Mouse (Mus musculus) spleen, adult 10 weeks (tissue): ENCODE results near the gene Fcho1. TPM values are rescaled to one million over a fixed set of nuclear protein-coding genes. Genes with fewer than 3 reads are reported as not detected.

Experiments used
- polyA plus RNA-seq: library from polyadenylated mRNA; stranded (reverse); fragments of 350-450 nt; fragmentation: Illumina TruSeq; extraction: RNeasy Lipid Tissue Mini Kit (QIAGEN cat#74804); gene quantifications from one replicate; pipeline ENCODE4 v1.2.3, GENCODE M21; 2015; ENCODE audit warnings: low replicate concordance; ENCODE audit not compliant: insufficient read depth

Fcho1 gene
- polyA plus RNA-seq, result 65.2 TPM

GRCm38 (mm10) chr8:71725122-71725924 is at the start of gene Fcho1:
Fcho1 (minus strand) TSS chr8:71725716.

GRCm38 (mm10) chr8:71701414-71702086 is 24.0 kb downstream of the Fcho1 start, which contains the start of gene B3gnt3:
B3gnt3 (minus strand) TSS chr8:71701789.

GRCm38 (mm10) chr8:71689028-71689427 is 36.5 kb downstream of the Fcho1 start, which contains the start of gene Insl3:
Insl3 (plus strand) TSS chr8:71689214.

GRCm38 (mm10) chr8:71676020-71676741 is 49.3 kb downstream of the Fcho1 start, which contains the start of gene Jak3:
Jak3 (plus strand) TSS chr8:71676296.

GRCm38 (mm10) chr8:71671549-71671965 is 54.0 kb downstream of the Fcho1 start, which contains the start of gene Unc13a:
Unc13a (minus strand) TSS chr8:71671757.

Other genes with a start within 250 kb of the Fcho1 start
- 5.8 TPM for gene Ano8, start 239.8 kb downstream of the Fcho1 start, polyA plus RNA-seq
- gene Gtpbp3, start 237.6 kb downstream of the Fcho1 start, polyA plus RNA-seq, result 8.0 TPM
- gene Plvap, start 214.0 kb downstream of the Fcho1 start, polyA plus RNA-seq, result 52.6 TPM
- 0.12 TPM for gene Ccdc194, start 200.0 kb downstream of the Fcho1 start, polyA plus RNA-seq
- 78.7 TPM for gene Bst2, start 188.3 kb downstream of the Fcho1 start, polyA plus RNA-seq
- gene Mvb12a, start 182.8 kb downstream of the Fcho1 start, polyA plus RNA-seq, result 14.4 TPM
- 4.2 TPM for gene Tmem221, start 166.8 kb downstream of the Fcho1 start, polyA plus RNA-seq
- gene Nxnl1, start 159.1 kb downstream of the Fcho1 start, polyA plus RNA-seq, result not detected
- 8.1 TPM for gene Slc27a1, start 156.8 kb downstream of the Fcho1 start, polyA plus RNA-seq
- gene Pgls, start 133.5 kb downstream of the Fcho1 start, polyA plus RNA-seq, result 13.8 TPM
- gene Fam129c, start 128.1 kb downstream of the Fcho1 start, polyA plus RNA-seq, result 96.5 TPM
- gene Colgalt1, start 114.7 kb downstream of the Fcho1 start, polyA plus RNA-seq, result 124 TPM
- 0.22 TPM for gene Unc13a, start 54.0 kb downstream of the Fcho1 start, polyA plus RNA-seq
- gene Jak3, start 49.4 kb downstream of the Fcho1 start, polyA plus RNA-seq, result 13.5 TPM
- gene Insl3, start 36.5 kb downstream of the Fcho1 start, polyA plus RNA-seq, result 7.9 TPM
- gene B3gnt3, start 23.9 kb downstream of the Fcho1 start, polyA plus RNA-seq, result 4.4 TPM
- gene Zfp709, start 156.3 kb upstream of the Fcho1 start, polyA plus RNA-seq, result 18.8 TPM
- gene Zfp882, start 182.9 kb upstream of the Fcho1 start, polyA plus RNA-seq, result 13.7 TPM
- 46.6 TPM for gene Zfp617, start 182.9 kb upstream of the Fcho1 start, polyA plus RNA-seq
- gene Zfp961, start 225.3 kb upstream of the Fcho1 start, polyA plus RNA-seq, result 56.0 TPM